Mouse (Mus musculus) bone marrow, adult 2 months (tissue): ENCODE results near the gene Fance. TPM values are rescaled to one million over a fixed set of nuclear protein-coding genes. Genes with fewer than 3 reads are reported as not detected.
A peak's percentile ranks its signal among the peaks of the same experiment; 100 is the strongest.

ENCODE experiments used
- H3K27ac ChIP-seq: fragments of 200-500 bp; 2 replicates; pipeline ENCODE4 v1.5.1; 2012; ENCODE audit warnings: low read depth, mild to moderate bottlenecking, control low read depth, inconsistent platforms, low read length; ENCODE audit not compliant: control insufficient read depth, poor library complexity, insufficient read depth
- H3K4me1 ChIP-seq: fragments of 200-500 bp; 2 replicates; pipeline ENCODE4 v1.6.1; 2011; ENCODE audit warnings: low read length; ENCODE audit not compliant: control insufficient read depth, insufficient read depth
- H3K4me3 ChIP-seq: fragments of 200-500 bp; replicated peaks from 2 replicates; pipeline ENCODE3; 2011; ENCODE audit warnings: mild to moderate bottlenecking, low read depth, low read length, control low read depth; ENCODE audit not compliant: control insufficient read depth
- CTCF ChIP-seq: fragments of 200-500 bp; IDR thresholded peaks from 2 replicates; pipeline ENCODE4 v1.5.1; 2011; ENCODE audit warnings: low read length, control low read depth; ENCODE audit not compliant: control insufficient read depth, insufficient read depth
- POLR2A ChIP-seq: fragments of 200-500 bp; IDR thresholded peaks from 2 replicates; pipeline ENCODE4 v1.6.1; 2011; ENCODE audit warnings: low read depth, mild to moderate bottlenecking, control low read depth, low read length, borderline replicate concordance; ENCODE audit not compliant: control insufficient read depth
- WGBS: fragments of 180-500 bp; shearing (Covaris S2); methylation state at CpG from one replicate; pipeline ENCODE4 v1.1.7; 2018; 5-methylcytosine and 5-hydroxymethylcytosine counted together
- polyA plus RNA-seq: library from polyadenylated mRNA; stranded (reverse); fragments of >200 nt; gene quantifications from 2 replicates; pipeline ENCODE4 v1.2.4, GENCODE M21; 2011; ENCODE audit warnings: low replicate concordance; ENCODE audit not compliant: missing spikeins, insufficient read depth, insufficient read length

Fance gene
- polyA plus RNA-seq, 1 experiment: 40.5 TPM

- no peak overlapping the region for H3K27ac ChIP-seq
- H3K4me3 ChIP-seq: no peak overlapping the region
- H3K4me1 ChIP-seq: peaks cover 4% of the 10 kb centered on the region
- no peak for TF ChIP-seq CTCF
- TF ChIP-seq POLR2A: no peak
- WGBS: 83% methylated on average over 17 of the region's 17 CpGs
Observed at GRCm38 (mm10) chr17:28298888-28299287, 14.4 kb upstream of the Fance start.

GRCm38 (mm10) chr17:28299669-28300320 is 13.5 kb upstream of the Fance start:
- H3K27ac ChIP-seq: no peak overlapping the region
- WGBS: 36% methylated on average over 11 of the region's 11 CpGs
- H3K4me1 ChIP-seq: no peaks in the 10 kb centered on the region
- H3K4me3 ChIP-seq: no peak overlapping the region
- TF ChIP-seq CTCF (no peak), POLR2A (no peak)

- TF ChIP-seq CTCF (no peak), POLR2A (no peak)
- WGBS: 60% methylated on average over 9 of the region's 9 CpGs
- H3K27ac ChIP-seq: no peak overlapping the region
- H3K4me1 ChIP-seq: no peaks in the 10 kb centered on the region
- H3K4me3 ChIP-seq: no peak overlapping the region
Observed at GRCm38 (mm10) chr17:28300323-28300722, 13.0 kb upstream of the Fance start.

- TF ChIP-seq CTCF (no peak), POLR2A (no peak)
- Histone ChIP-seq H3K27ac (no peak overlapping the region), H3K4me1 (no peaks in the 10 kb centered on the region), H3K4me3 (no peak overlapping the region)
- WGBS: 83% methylated on average over 3 of the region's 3 CpGs
Observed at GRCm38 (mm10) chr17:28300850-28301249, 12.5 kb upstream of the Fance start.

- TF ChIP-seq POLR2A (no peak), CTCF (no peak)
- no peak overlapping the region for H3K27ac ChIP-seq
- peaks cover 2% of the 10 kb centered on the region; the same call in 1 of the 2 replicates for H3K4me1 ChIP-seq
- 87% methylated on average over 10 of the region's 10 CpGs for WGBS
- no peak overlapping the region for H3K4me3 ChIP-seq
Observed at GRCm38 (mm10) chr17:28305172-28305571, 8.1 kb upstream of the Fance start.

- TF ChIP-seq CTCF (peak; percentile 84), POLR2A (no peak)
- WGBS: 7% methylated on average over 18 of the region's 18 CpGs
- peaks cover 2% of the 10 kb centered on the region; the same call in 1 of the 2 replicates for H3K4me1 ChIP-seq
- H3K27ac ChIP-seq: no peak overlapping the region
- H3K4me3 ChIP-seq: no peak overlapping the region
Observed at GRCm38 (mm10) chr17:28308297-28309195, 4.8 kb upstream of the Fance start.

- no peak for TF ChIP-seq CTCF
- TF ChIP-seq POLR2A: no peak
- H3K4me3 ChIP-seq: no peak overlapping the region
- H3K4me1 ChIP-seq: peaks cover 4% of the 10 kb centered on the region
- WGBS: 77% methylated on average over 3 of the region's 3 CpGs
- no peak overlapping the region for H3K27ac ChIP-seq
Observed at GRCm38 (mm10) chr17:28310831-28311230, 2.5 kb upstream of the Fance start.

GRCm38 (mm10) chr17:28311366-28312132 is 1.8 kb upstream of the Fance start:
- 61% methylated on average over 5 of the region's 5 CpGs for WGBS
- Histone ChIP-seq H3K27ac (no peak overlapping the region), H3K4me3 (no peak overlapping the region), H3K4me1 (peaks cover 4% of the 10 kb centered on the region)
- TF ChIP-seq POLR2A (no peak), CTCF (no peak)
